Mouse (Mus musculus): ENCODE results near the gene Gm47429.

DNA sequence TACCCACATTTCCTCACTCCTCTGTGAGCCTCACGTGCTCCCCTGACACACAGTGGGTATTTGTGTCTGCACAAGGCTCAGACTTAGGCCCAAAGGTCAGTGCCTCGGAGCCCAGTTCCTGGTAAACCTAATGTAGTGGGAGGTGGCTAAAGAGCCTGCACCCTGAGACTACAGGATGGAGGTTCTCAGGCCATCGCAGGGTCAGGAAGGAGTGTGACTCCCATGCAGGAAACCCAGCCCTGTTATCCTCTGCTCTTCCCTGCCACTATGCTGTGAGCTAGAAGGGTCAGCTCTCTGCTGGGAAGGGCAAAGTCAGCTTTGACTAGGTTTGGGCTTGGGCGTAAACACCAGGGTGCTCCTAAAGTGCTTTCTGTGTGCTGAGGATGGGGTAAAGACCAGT is 17.0 kb downstream of the Gm47429 start:
- TF ChIP-seq POLR2A (IDR thresholded peaks at IDR 0.05; ENCODE audit: low read depth, low read length), result no peak
- no peak for TF ChIP-seq CTCF (IDR thresholded peaks at IDR 0.05; ENCODE audit: extremely low read depth, insufficient read length, insufficient replicate concordance, low read depth, low read length)
